Comparison of ENCODE assay signal across 14 mouse cellular contexts in the genomic region with DNA sequence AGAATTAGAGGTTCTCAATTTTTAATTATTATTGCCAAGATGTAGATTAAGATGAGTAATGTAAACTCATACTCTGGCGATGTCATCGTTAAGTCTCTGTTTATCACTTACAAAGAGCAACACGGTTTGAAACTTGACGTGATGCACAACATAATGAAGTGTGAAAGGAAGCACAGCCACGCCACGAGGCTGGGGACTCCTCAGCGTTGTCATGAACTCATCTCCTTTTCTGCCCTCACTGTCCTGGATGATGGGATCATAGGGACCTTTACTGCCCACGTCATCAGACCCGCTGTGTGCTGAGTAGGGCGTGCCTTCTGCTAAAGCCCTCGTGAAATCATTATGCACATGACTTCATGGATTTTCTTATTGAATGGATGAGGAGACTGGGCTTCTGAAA.
"Had no signal": no experiment of that assay in that cellular context is flagged by ENCODE, and none has a peak within 500 bp of the region (broad histone marks: within the 10 kb centered on the region; RNA-seq: fewer than 3 reads in every experiment).

No protein-coding gene starts in this region.

- H3K9me3 ChIP-seq: intestine, embryonic 15.5 days; limb, embryonic 12.5 days; limb, embryonic 15.5 days; midbrain, embryonic 10.5 days had no signal

- DNase-seq: kidney, adult 18-20 months; kidney, adult 9 months; kidney, postnatal 14 days; kidney, postnatal 4 days; left cerebral cortex, postnatal 4 days; liver, postnatal 0 days; thymus, adult 18-20 months; thymus, postnatal 36 days had no signal

- ATAC-seq: intestine, embryonic 15.5 days; liver, postnatal 0 days had no signal

- H3K4me3 ChIP-seq: intestine, embryonic 15.5 days; limb, embryonic 12.5 days; limb, embryonic 15.5 days; midbrain, embryonic 10.5 days had no signal

- H3K9ac ChIP-seq: intestine, embryonic 15.5 days; limb, embryonic 12.5 days; limb, embryonic 15.5 days; liver, embryonic 14.5 days; liver, postnatal 0 days had no signal

- H3K4me2 ChIP-seq: intestine, embryonic 15.5 days; limb, embryonic 12.5 days; limb, embryonic 15.5 days; liver, embryonic 11.5 days had no signal

- H3K4me1 ChIP-seq: intestine, embryonic 15.5 days; limb, embryonic 12.5 days; limb, embryonic 15.5 days; midbrain, embryonic 10.5 days had no signal

- H3K36me3 ChIP-seq: intestine, embryonic 15.5 days; limb, embryonic 12.5 days; limb, embryonic 15.5 days; midbrain, embryonic 10.5 days had no signal

- H3K27ac ChIP-seq: intestine, embryonic 15.5 days; limb, embryonic 12.5 days; limb, embryonic 15.5 days; liver, embryonic 14.5 days; midbrain, embryonic 10.5 days had no signal

- H3K27me3 ChIP-seq: intestine, embryonic 15.5 days; limb, embryonic 12.5 days; limb, embryonic 15.5 days had no signal
